Comparison of ENCODE assay signal across 16 mouse cellular contexts in genomic region chr14:47497166-47497565, GRCm38 (mm10).
"Had no signal": no experiment of that assay in that cellular context is flagged by ENCODE, and none has a peak within 500 bp of the region (broad histone marks: within the 10 kb centered on the region; RNA-seq: fewer than 3 reads in every experiment).

No protein-coding gene starts in this region.

- H3K36me3 ChIP-seq: intestine, embryonic 15.5 days; limb, embryonic 12.5 days; midbrain, embryonic 13.5 days had no signal

- H3K27me3 ChIP-seq: intestine, embryonic 15.5 days; limb, embryonic 12.5 days; limb, embryonic 15.5 days; liver, embryonic 13.5 days; megakaryocyte, embryonic 14.5 days; midbrain, embryonic 13.5 days had no signal

- DNase-seq: kidney, adult 11 months; kidney, postnatal 14 days; kidney, postnatal 4 days; left cerebral cortex, postnatal 4 days; liver, embryonic 13.5 days; lung, adult 18-20 months; thymus, adult 2 months; thymus, postnatal 14 days; thymus, postnatal 4 days had no signal

- H3K4me1 ChIP-seq: intestine, embryonic 15.5 days; limb, embryonic 12.5 days; limb, embryonic 15.5 days; midbrain, embryonic 10.5 days had no signal

- H3K9me3 ChIP-seq: intestine, embryonic 15.5 days; limb, embryonic 12.5 days; limb, embryonic 15.5 days; liver, embryonic 13.5 days; megakaryocyte, embryonic 14.5 days; midbrain, embryonic 10.5 days; midbrain, embryonic 13.5 days had no signal

- H3K27ac ChIP-seq: intestine, embryonic 15.5 days; limb, embryonic 12.5 days; limb, embryonic 15.5 days; liver, embryonic 13.5 days; midbrain, embryonic 10.5 days; midbrain, embryonic 13.5 days had no signal

- H3K9ac ChIP-seq: intestine, embryonic 15.5 days; limb, embryonic 12.5 days; limb, embryonic 15.5 days; liver, embryonic 13.5 days; midbrain, embryonic 13.5 days had no signal

- H3K4me3 ChIP-seq: intestine, embryonic 15.5 days; limb, embryonic 12.5 days; limb, embryonic 15.5 days; liver, embryonic 13.5 days; megakaryocyte, embryonic 14.5 days; midbrain, embryonic 10.5 days; midbrain, embryonic 13.5 days had no signal

- H3K4me2 ChIP-seq: intestine, embryonic 15.5 days; limb, embryonic 12.5 days; limb, embryonic 15.5 days; liver, embryonic 13.5 days; midbrain, embryonic 13.5 days had no signal

- ATAC-seq: intestine, embryonic 15.5 days; midbrain, embryonic 13.5 days; midbrain, embryonic 16.5 days had no signal
